Mouse (Mus musculus) brain, embryonic 14.5 days (tissue): ENCODE measurements at regions not wholly inside any gene's neighbourhood (a gene's known extent, or its start where the extent isn't known, plus 50 kb on each side); places are given as distances from the start of the nearest gene placed in this dataset.

Experiments used
- DNase-seq: peaks from one replicate; pipeline ENCODE4 v3.0.0-alpha.2; 2011; ENCODE audit warnings: low read depth
- CTCF ChIP-seq: fragments of 200-500 bp; IDR thresholded peaks from 2 replicates; pipeline ENCODE4 v1.5.1; 2012; ENCODE audit warnings: inconsistent platforms, mild to moderate bottlenecking, moderate library complexity, borderline replicate concordance; ENCODE audit not compliant: insufficient read depth, insufficient read length; ENCODE audit errors: extremely low read depth
- POLR2A ChIP-seq: fragments of 200-500 bp; IDR thresholded peaks from 2 replicates; pipeline ENCODE4 v1.6.1; 2012; ENCODE audit warnings: mild to moderate bottlenecking, inconsistent platforms, borderline replicate concordance; ENCODE audit not compliant: poor library complexity, insufficient read depth, insufficient read length, severe bottlenecking; ENCODE audit errors: extremely low read depth

DNA sequence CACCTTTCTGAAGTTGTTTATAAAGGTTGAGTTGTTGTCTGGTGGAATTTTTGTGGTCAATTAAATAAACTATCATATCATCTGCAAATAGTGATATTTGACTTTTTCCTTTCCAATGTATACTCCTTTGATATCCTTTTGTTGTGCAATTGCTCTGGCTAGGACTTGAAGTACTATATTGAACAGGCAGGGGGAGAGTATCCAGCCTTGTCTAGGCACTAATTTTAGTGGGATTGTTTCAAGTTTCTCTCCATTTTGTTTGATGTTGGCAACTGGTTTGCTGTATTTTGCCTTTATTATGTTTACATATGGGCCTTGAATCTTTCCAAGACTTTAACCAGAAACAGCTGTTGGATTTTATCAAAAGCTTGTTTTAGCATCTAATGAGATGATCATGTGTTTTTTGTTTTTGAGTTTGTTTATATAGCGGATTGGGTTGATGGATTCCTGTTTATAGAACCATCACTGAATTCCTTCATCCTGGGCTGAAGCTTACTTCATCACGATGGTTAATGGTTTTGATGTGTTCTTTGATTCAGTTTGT, 383.3 kb downstream of the Amd2 start:
- no peak for TF ChIP-seq POLR2A
- TF ChIP-seq CTCF, result no peak
- DNase-seq, result no peak

DNA sequence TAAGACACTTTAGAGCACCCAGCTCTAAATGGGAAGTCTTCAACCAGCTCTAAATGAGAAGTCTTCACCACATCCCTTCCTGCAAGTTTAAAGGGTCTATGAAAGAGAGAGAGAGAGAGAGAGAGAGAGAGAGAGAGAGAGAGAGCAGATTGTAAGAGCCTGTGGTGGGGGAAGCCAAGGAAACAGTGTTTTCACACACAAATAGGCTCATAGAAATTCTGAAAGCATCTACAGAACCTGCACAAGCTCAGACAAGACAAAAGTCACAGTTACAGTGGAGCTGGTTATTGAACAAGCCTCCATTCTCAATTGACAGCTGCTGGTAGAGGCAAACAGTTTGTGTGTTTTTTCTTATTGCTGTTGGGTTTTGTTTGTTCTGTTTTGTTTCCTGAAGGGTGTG, 412.9 kb downstream of the Amd2 start:
- no peak for DNase-seq
- TF ChIP-seq CTCF (no peak), POLR2A (no peak)

DNA sequence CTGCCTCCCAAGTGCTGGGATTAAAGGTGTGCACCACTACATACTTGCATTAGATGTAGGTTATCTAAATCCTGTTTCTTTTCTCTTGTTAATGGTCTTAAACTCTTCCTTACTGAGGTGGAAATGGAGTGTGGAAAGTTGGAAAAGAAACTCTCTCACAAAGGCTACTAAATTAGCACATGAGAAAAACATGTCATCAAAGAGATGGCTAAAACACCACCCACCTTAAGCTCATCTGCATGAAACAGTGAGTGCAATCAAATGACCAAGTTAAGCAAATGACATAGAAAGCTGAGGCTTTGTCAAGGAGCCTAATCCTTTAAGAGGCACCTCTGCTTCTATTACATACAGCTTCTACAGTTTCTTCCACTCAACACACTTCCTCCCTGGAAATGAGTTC, 446.6 kb downstream of the Amd2 start:
- DNase-seq, result no peak
- TF ChIP-seq POLR2A (no peak), CTCF (no peak)

DNA sequence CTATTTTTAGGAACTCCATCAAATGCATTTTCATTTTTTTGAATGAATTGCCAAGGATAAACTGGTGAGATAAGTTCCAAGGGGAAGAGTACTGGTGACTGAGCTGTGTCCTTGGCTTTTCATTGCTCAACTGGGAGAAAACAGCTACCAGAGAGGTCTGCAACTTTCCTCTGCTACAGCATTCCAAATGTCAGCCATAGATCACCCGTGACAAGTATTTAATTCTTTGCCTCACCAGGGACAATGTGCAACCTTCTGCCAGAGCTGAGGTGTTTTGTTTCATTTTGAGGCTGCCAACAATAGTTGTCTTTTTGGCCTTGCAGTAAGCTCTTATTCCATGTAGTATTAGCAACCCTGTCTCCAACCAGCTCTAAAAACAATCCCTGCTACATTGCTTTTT, 475.3 kb downstream of the Amd2 start:
- peak; percentile 7 for DNase-seq
- TF ChIP-seq POLR2A, result no peak
- TF ChIP-seq CTCF, result no peak

DNA sequence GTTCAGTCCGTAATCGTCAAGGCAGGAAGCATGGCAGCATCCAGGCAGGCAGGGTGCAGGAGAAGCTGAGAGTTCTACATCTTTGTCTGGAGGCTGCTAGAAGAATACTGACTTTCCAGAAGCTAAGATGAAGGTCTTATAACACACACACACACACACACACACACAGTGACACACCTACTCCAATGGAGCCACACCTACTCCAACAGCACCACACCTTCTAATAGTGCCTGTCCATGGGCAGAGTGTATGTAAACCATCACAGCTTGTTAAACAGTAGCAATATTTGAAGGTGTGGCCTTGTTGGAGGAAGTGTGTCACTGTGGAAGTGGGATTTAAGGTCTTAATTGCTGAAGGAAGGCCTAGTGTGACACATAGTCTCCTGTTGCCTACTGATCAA, 476.4 kb downstream of the Amd2 start:
- DNase-seq, result no peak
- TF ChIP-seq POLR2A (no peak), CTCF (no peak)

GRCm38 (mm10) chr10:35229540-35229939, 482.2 kb downstream of the Amd2 start:
- DNase-seq, result no peak
- TF ChIP-seq CTCF (no peak), POLR2A (no peak)
